Mouse (Mus musculus) midbrain, embryonic 15.5 days (tissue): Measurements from ENCODE around the gene Gm43951. TPM values are rescaled to one million over a fixed set of nuclear protein-coding genes. Genes with fewer than 3 reads are reported as not detected.

ENCODE experiments used
- polyA plus RNA-seq: library from polyadenylated mRNA; unstranded; fragments of >200 nt; fragmentation: Nextera tagmentation; extraction: Ambion mirVana; gene quantifications from 2 replicates; pipeline ENCODE4 v1.2.1, GENCODE M21; 2015

Gm43951 gene
- polyA plus RNA-seq, 1 experiment from 2014 or later, result 1.9 TPM

Other genes with a start within 250 kb of the Gm43951 start
- gene Aipl1, start 169.3 kb downstream of the Gm43951 start, polyA plus RNA-seq, result 0.45 and 0.49 TPM in 2 replicates
- gene Pimreg, start 164.8 kb downstream of the Gm43951 start, polyA plus RNA-seq, result 28.3 and 31.9 TPM in 2 replicates
- 4.8 and 5.3 TPM in 2 replicates for gene Pitpnm3, start 71.1 kb downstream of the Gm43951 start, polyA plus RNA-seq
- 24.0 and 26.0 TPM in 2 replicates for gene 4933427D14Rik, start 619 bp upstream of the Gm43951 start, polyA plus RNA-seq
- gene Txndc17, start 707 bp upstream of the Gm43951 start, polyA plus RNA-seq, result 141 and 145 TPM in 2 replicates
- 53.5 and 57.1 TPM in 2 replicates for gene Med31, start 8.8 kb upstream of the Gm43951 start, polyA plus RNA-seq
- gene Slc13a5, start 60.4 kb upstream of the Gm43951 start, polyA plus RNA-seq, result 1.4 and 2.8 TPM in 2 replicates
- 2.0 and 2.1 TPM in 2 replicates for gene Xaf1, start 94.8 kb upstream of the Gm43951 start, polyA plus RNA-seq
- not detected in 2 replicates for gene Fbxo39, start 107.6 kb upstream of the Gm43951 start, polyA plus RNA-seq
- 9.7 and 11.2 TPM in 2 replicates for gene Tekt1, start 155.6 kb upstream of the Gm43951 start, polyA plus RNA-seq
- gene Smtnl2, start 204.9 kb upstream of the Gm43951 start, polyA plus RNA-seq, result 8.1 and 9.3 TPM in 2 replicates
- not detected in 2 replicates for gene Ggt6, start 228.7 kb upstream of the Gm43951 start, polyA plus RNA-seq
- 67.5 and 69.4 TPM in 2 replicates for gene Mybbp1a, start 234.5 kb upstream of the Gm43951 start, polyA plus RNA-seq